In the genomic region with DNA sequence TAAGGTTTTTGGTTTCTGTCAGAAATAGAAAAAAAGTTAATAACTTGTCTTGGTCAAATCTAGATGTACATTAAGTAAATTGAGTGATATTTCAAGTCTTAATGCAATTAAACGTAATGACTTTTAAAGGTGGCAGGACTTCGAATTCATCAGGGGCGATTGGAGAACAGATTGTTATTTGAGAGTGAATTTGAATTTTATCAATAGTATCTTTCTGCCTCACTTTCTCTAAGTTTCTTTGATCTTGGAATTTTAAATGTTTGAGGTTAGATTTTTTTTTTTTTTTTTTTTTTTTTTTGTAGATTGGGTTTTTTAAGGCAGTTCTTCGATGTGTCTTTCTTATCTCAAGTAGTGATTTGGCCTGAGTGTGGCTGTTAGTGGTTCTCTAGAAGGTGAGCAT, we compare ENCODE assay signal across 8 mouse cellular contexts. TPM values are rescaled to one million over a fixed set of nuclear protein-coding genes. Genes with fewer than 3 reads are reported as not detected.
A peak's percentile ranks its signal among the peaks of the same experiment; 100 is the strongest.
DNase-seq lines count a peak whose midpoint lies in the region; ATAC-seq and TF ChIP-seq lines count a peak whose summit lies in the region.
"Had no signal": no experiment of that assay in that cellular context is flagged by ENCODE, and none has a peak within 500 bp of the region (broad histone marks: within the 10 kb centered on the region; RNA-seq: fewer than 3 reads in every experiment).

No protein-coding gene starts in this region.

- TF ChIP-seq CTCF in lung, embryonic 14.5 days (IDR thresholded peaks at IDR 0.05; ENCODE audit: low read depth) = no peak

- 46% methylated on average over 4 of the region's 4 CpGs for WGBS in lung, embryonic 14.5 days
- 83% methylated on average over 4 of the region's 4 CpGs for WGBS in hindbrain, embryonic 10.5 days
- WGBS in liver, embryonic 11.5 days = 62% methylated on average over 4 of the region's 4 CpGs
- 59% methylated on average over 4 of the region's 4 CpGs for WGBS in stomach, embryonic 14.5 days

- no peak for ATAC-seq in lung, embryonic 14.5 days (ENCODE audit: insufficient read depth)
- no peak for ATAC-seq in liver, embryonic 11.5 days (replicated peaks; ENCODE audit: low FRiP score)
- no peak for ATAC-seq in stomach, embryonic 14.5 days (ENCODE audit: insufficient number of reproducible peaks, insufficient read depth, low FRiP score, low read depth)

- intact Hi-C loops in gastrocnemius, postnatal 36 days (cut with DNase I) = no loop called here

- no peak overlapping the region; the same call in 1 of the 2 replicates for H3K9ac ChIP-seq in lung, embryonic 14.5 days
- H3K9ac ChIP-seq in liver, embryonic 11.5 days (ENCODE audit: low read depth, low read length) = no peak overlapping the region
- H3K9ac ChIP-seq in stomach, embryonic 14.5 days (replicated peaks; ENCODE audit: low read depth, low read length) = 0 out of 2 replicates have a peak overlapping the region, but pooled peaks have one; percentile 100

- H3K9me3 ChIP-seq in lung, embryonic 14.5 days (ENCODE audit: low read depth, low read length) = no peaks in the 10 kb centered on the region
- H3K9me3 ChIP-seq in hindbrain, embryonic 10.5 days = no peaks in the 10 kb centered on the region
- H3K9me3 ChIP-seq in liver, embryonic 11.5 days (ENCODE audit: control insufficient read depth, low read length) = no peaks in the 10 kb centered on the region
- no peaks in the 10 kb centered on the region for H3K9me3 ChIP-seq in stomach, embryonic 14.5 days (ENCODE audit: control insufficient read depth, low read depth, low read length)

- H3K4me3 ChIP-seq in lung, embryonic 14.5 days (ENCODE audit: low read depth, low read length) = peak overlapping the region; percentile 99
- H3K4me3 ChIP-seq in hindbrain, embryonic 10.5 days = peak overlapping the region; percentile 84
- H3K4me3 ChIP-seq in liver, embryonic 11.5 days (ENCODE audit: low read depth, low read length) = peak overlapping the region; percentile 92; the same call in 1 of the 2 replicates
- peak overlapping the region; percentile 99 for H3K4me3 ChIP-seq in stomach, embryonic 14.5 days (ENCODE audit: low read depth, low read length)

- peaks cover 4% of the 10 kb centered on the region; the same call in 1 of the 2 replicates for H3K4me1 ChIP-seq in lung, embryonic 14.5 days (ENCODE audit: insufficient read depth)
- H3K4me1 ChIP-seq in hindbrain, embryonic 10.5 days (replicated peaks) = peaks cover 30% of the 10 kb centered on the region
- H3K4me1 ChIP-seq in liver, embryonic 11.5 days (replicated peaks; ENCODE audit: control insufficient read depth, insufficient read depth, low read length) = peaks cover 20% of the 10 kb centered on the region
- peaks cover 17% of the 10 kb centered on the region for H3K4me1 ChIP-seq in stomach, embryonic 14.5 days (ENCODE audit: control insufficient read depth, insufficient read depth, low read length)

- peaks cover 48% of the 10 kb centered on the region for H3K36me3 ChIP-seq in lung, embryonic 14.5 days (ENCODE audit: insufficient read depth)
- peaks cover 46% of the 10 kb centered on the region for H3K36me3 ChIP-seq in hindbrain, embryonic 10.5 days
- peaks cover 27% of the 10 kb centered on the region for H3K36me3 ChIP-seq in liver, embryonic 11.5 days (ENCODE audit: control insufficient read depth, insufficient read depth, low read length)
- peaks cover 32% of the 10 kb centered on the region for H3K36me3 ChIP-seq in stomach, embryonic 14.5 days (ENCODE audit: control insufficient read depth, insufficient read depth, low read length)

- no peak overlapping the region for H3K27ac ChIP-seq in lung, embryonic 14.5 days (ENCODE audit: low read depth)
- H3K27ac ChIP-seq in hindbrain, embryonic 10.5 days = no peak overlapping the region
- H3K27ac ChIP-seq in liver, embryonic 11.5 days (ENCODE audit: low read depth, low read length) = no peak overlapping the region
- H3K27ac ChIP-seq in stomach, embryonic 14.5 days (ENCODE audit: low read length) = no peak overlapping the region

- no peak for DNase-seq in lung, embryonic 14.5 days
- DNase-seq in lung, postnatal 10 days = no peak
- no peak for DNase-seq in hindbrain, embryonic 10.5 days (ENCODE audit: low spot score)
- no peak for DNase-seq in liver, embryonic 11.5 days (ENCODE audit: low spot score)
- DNase-seq in gastrocnemius, postnatal 36 days = no peak
- DNase-seq in gastrocnemius, postnatal 4 days (ENCODE audit: low spot score in 2 of 2) = no peak

- H3K27me3 ChIP-seq in lung, embryonic 14.5 days (ENCODE audit: insufficient read depth, low read length) = no peaks in the 10 kb centered on the region
- no peaks in the 10 kb centered on the region for H3K27me3 ChIP-seq in hindbrain, embryonic 10.5 days (ENCODE audit: insufficient read depth, poor library complexity, severe bottlenecking)
- H3K27me3 ChIP-seq in liver, embryonic 11.5 days (replicated peaks; ENCODE audit: control insufficient read depth, insufficient read depth, low read length) = no peaks in the 10 kb centered on the region
- no peaks in the 10 kb centered on the region for H3K27me3 ChIP-seq in stomach, embryonic 14.5 days (ENCODE audit: control insufficient read depth, insufficient read depth, low read length)

- peak overlapping the region; percentile 80 for H3K4me2 ChIP-seq in lung, embryonic 14.5 days
- H3K4me2 ChIP-seq in liver, embryonic 11.5 days = peak overlapping the region; percentile 66
- peak overlapping the region; percentile 83 for H3K4me2 ChIP-seq in stomach, embryonic 14.5 days (replicated peaks; ENCODE audit: low read depth, low read length)

RNA-seq across cellular contexts. Expression of a gene that starts 2.0 kb away (rescaled TPM):
- 21.6 and 23.0 TPM in 2 replicates for polyA plus RNA-seq in lung, embryonic 14.5 days (2014; fragmentation: Nextera tagmentation; extraction: Ambion mirVana)
- 16.8 and 21.0 TPM in 2 replicates for polyA plus RNA-seq in hindbrain, embryonic 10.5 days (2016; fragmentation: Nextera tagmentation; extraction: Ambion mirVana)
- 8.4 and 10.2 TPM in 2 replicates for polyA plus RNA-seq in liver, embryonic 11.5 days (2014; fragmentation: Nextera tagmentation; extraction: Ambion mirVana)
- polyA plus RNA-seq in stomach, embryonic 14.5 days (2014; fragmentation: Nextera tagmentation; extraction: Ambion mirVana) = 31.1 and 39.0 TPM in 2 replicates
- 10 to 100 TPM; 57.4 to 60.7 TPM for total RNA-seq in gastrocnemius, postnatal 36 days (2021)
- total RNA-seq in gastrocnemius, postnatal 4 days (2021) = 100 to 1,000 TPM in 1 of 2 experiments, 10 to 100 TPM in 1; 99.3 to 101 TPM

RNA-seq across cellular contexts. Expression of a gene that starts 45.0 kb away (rescaled TPM):
- not detected in 2 replicates for polyA plus RNA-seq in lung, embryonic 14.5 days (2014; fragmentation: Nextera tagmentation; extraction: Ambion mirVana)
- not detected in 2 replicates for polyA plus RNA-seq in hindbrain, embryonic 10.5 days (2016; fragmentation: Nextera tagmentation; extraction: Ambion mirVana)
- polyA plus RNA-seq in liver, embryonic 11.5 days (2014; fragmentation: Nextera tagmentation; extraction: Ambion mirVana) = 0.47 TPM in 1 of 2 replicates, not detected in the other
- 0.13 and 0.27 TPM in 2 replicates for polyA plus RNA-seq in stomach, embryonic 14.5 days (2014; fragmentation: Nextera tagmentation; extraction: Ambion mirVana)
- total RNA-seq in gastrocnemius, postnatal 36 days (2021) = not detected
- total RNA-seq in gastrocnemius, postnatal 4 days (2021) = under 1 TPM; 0.10 TPM
- total RNA-seq: common myeloid progenitor, adult 5-6 weeks had no signal
